Mouse (Mus musculus) neutrophil, adult 5-6 weeks (primary cell): ENCODE data around the gene 2200002D01Rik. TPM values are rescaled to one million over a fixed set of nuclear protein-coding genes. Genes with fewer than 3 reads are reported as not detected.

Experiments used
- ATAC-seq: fragments of 151-379, 151-347 bp; 2 replicates; pipeline ENCODE4 v1.8.0; 2017; ENCODE audit warnings: mild to moderate bottlenecking, moderate TSS enrichment; ENCODE audit not compliant: insufficient number of reproducible peaks, poor library complexity, low FRiP score, severe bottlenecking; ENCODE audit errors: extremely low read depth
- total RNA-seq: library from RNA; stranded (forward); fragments of 200-1000 nt; gene quantifications from 2 replicates; pipeline ENCODE4 v1.2.3, GENCODE M21; 2017

Gene 2200002D01Rik
- total RNA-seq, 1 experiment from 2014 or later, result 2.4 TPM

- peak; percentile 34; the same call in 1 of the 2 replicates for ATAC-seq
Measured at GRCm38 (mm10) chr7:29281201-29282073, 33.2 kb upstream of the 2200002D01Rik start, which contains the start of gene Spint2. TSS of gene Spint2 (minus strand) at chr7:29281912.

GRCm38 (mm10) chr7:29280801-29281200 lies 32.5 kb upstream of the 2200002D01Rik start:
- ATAC-seq, result no peak

- ATAC-seq, result no peak
Measured at GRCm38 (mm10) chr7:29279924-29280323, 31.7 kb upstream of the 2200002D01Rik start.

- no peak for ATAC-seq
Measured at GRCm38 (mm10) chr7:29279261-29279660, 31.0 kb upstream of the 2200002D01Rik start.

- no peak for ATAC-seq
Measured at GRCm38 (mm10) chr7:29277510-29277909, 29.2 kb upstream of the 2200002D01Rik start.

GRCm38 (mm10) chr7:29276715-29277114 lies 28.4 kb upstream of the 2200002D01Rik start:
- no peak for ATAC-seq

- 0 out of 2 replicates have a peak, but pooled peaks have one; percentile 9 for ATAC-seq
Measured at GRCm38 (mm10) chr7:29271687-29272465, 23.6 kb upstream of the 2200002D01Rik start.

GRCm38 (mm10) chr7:29270445-29270844 lies 22.2 kb upstream of the 2200002D01Rik start:
- ATAC-seq, result no peak

GRCm38 (mm10) chr7:29266931-29267330 lies 18.7 kb upstream of the 2200002D01Rik start:
- no peak for ATAC-seq

GRCm38 (mm10) chr7:29265636-29266035 lies 17.4 kb upstream of the 2200002D01Rik start:
- ATAC-seq, result no peak

- ATAC-seq, result no peak
Measured at GRCm38 (mm10) chr7:29263831-29264230, 15.6 kb upstream of the 2200002D01Rik start.

- no peak for ATAC-seq
Measured at GRCm38 (mm10) chr7:29262151-29262550, 13.9 kb upstream of the 2200002D01Rik start.

GRCm38 (mm10) chr7:29259781-29260730 lies 11.8 kb upstream of the 2200002D01Rik start:
- no peak for ATAC-seq

- no peak for ATAC-seq
Measured at GRCm38 (mm10) chr7:29257368-29257767, 9.1 kb upstream of the 2200002D01Rik start.

GRCm38 (mm10) chr7:29255875-29256274 lies 7.6 kb upstream of the 2200002D01Rik start:
- no peak for ATAC-seq

- ATAC-seq, result no peak
Measured at GRCm38 (mm10) chr7:29253842-29254241, 5.6 kb upstream of the 2200002D01Rik start.

- no peak for ATAC-seq
Measured at GRCm38 (mm10) chr7:29251166-29251565, 2.9 kb upstream of the 2200002D01Rik start.

GRCm38 (mm10) chr7:29247706-29248105 lies 560 bp downstream of the 2200002D01Rik start:
- ATAC-seq, result no peak

- ATAC-seq, result peak; percentile 44; the same call in 1 of the 2 replicates
Measured at GRCm38 (mm10) chr7:29247314-29247700, 959 bp downstream of the 2200002D01Rik start.
